Mouse (Mus musculus) cortical plate, adult 2 months (tissue): ENCODE results near the gene Acox2.

Experiments used
- CTCF ChIP-seq: fragments of 200-500 bp; IDR thresholded peaks from 2 replicates; pipeline ENCODE4 v1.5.1; 2011; ENCODE audit warnings: mild to moderate bottlenecking, control low read depth, low read length; ENCODE audit not compliant: insufficient read depth; ENCODE audit errors: extremely low read depth
- POLR2A ChIP-seq: fragments of 200-500 bp; IDR thresholded peaks from 2 replicates; pipeline ENCODE4 v1.6.1; 2011; ENCODE audit warnings: mild to moderate bottlenecking, low read length, control low read depth; ENCODE audit not compliant: insufficient read depth; ENCODE audit errors: extremely low read depth

DNA sequence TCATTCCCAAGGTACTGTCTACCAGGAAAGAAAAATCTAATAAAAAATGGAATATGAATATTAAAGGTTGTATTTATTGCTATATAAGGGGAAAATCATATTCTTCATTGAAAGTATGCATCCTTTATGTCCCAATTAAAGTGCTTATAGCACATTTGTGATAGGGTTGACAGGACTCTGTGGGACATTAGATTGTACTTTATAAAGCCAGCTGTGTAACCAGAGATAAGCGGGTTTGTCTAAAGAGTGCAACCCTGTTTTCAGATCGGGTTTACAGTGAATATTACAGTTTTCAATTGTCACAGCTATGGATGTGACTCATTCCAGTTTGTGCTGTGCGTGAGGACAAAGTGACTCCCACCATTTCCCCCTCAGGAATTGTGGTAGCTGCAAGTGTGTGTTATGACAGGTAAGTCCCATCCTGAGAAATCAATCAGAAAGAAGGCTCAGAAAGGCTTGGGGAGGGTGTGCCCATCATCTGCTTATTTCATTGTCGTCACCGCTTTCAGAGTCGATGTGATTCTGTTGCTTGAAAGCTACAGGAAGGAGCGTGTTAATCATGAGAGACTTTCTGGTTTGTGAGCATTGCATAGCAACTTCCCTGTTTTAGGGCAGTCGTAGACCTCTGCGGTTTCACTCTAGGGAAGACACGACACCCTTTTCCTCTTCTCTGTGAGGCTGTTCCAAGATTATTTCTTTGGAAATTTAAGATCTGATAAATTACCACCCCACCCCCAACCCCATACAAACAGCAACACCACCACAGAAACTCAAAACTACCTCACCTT, 35.5 kb downstream of the Acox2 start:
- no peak for TF ChIP-seq POLR2A
- no peak for TF ChIP-seq CTCF
